Mouse (Mus musculus): Measurements from ENCODE around the gene Rhob.

- no peak for TF ChIP-seq POLR2A (IDR thresholded peaks at IDR 0.05; ENCODE audit: extremely low read depth, insufficient read depth, low read length)
- no peak for TF ChIP-seq CTCF (IDR thresholded peaks at IDR 0.05; ENCODE audit: low read depth, low read length)
Observed at GRCm38 (mm10) chr12:8509693-8510092, 9.9 kb upstream of the Rhob start.
